Mouse (Mus musculus) stomach, postnatal 0 days (tissue): ENCODE measurements around the gene Il27ra. TPM values are rescaled to one million over a fixed set of nuclear protein-coding genes. Genes with fewer than 3 reads are reported as not detected.
A peak's percentile ranks its signal among the peaks of the same experiment; 100 is the strongest.
"Not testable (repeated sequence)": the region's sequence is repeated elsewhere in the genome, so short reads cannot be mapped to it uniquely, and the experiment has no call there.

Experiments
- ATAC-seq: fragments of 200-750 bp; cut with Nextera tagmentation; 2 replicates; pipeline ENCODE4 v1.8.0; 2017; ENCODE audit not compliant: low FRiP score, low TSS enrichment
- DNase-seq: peaks from one replicate; pipeline ENCODE4 v3.0.0-alpha.2; 2016; ENCODE audit warnings: low spot score
- H3K27ac ChIP-seq: fragments of 300-500 bp; sonication (generic); replicated peaks from 2 replicates; pipeline ENCODE4 v1.5.1; 2014; ENCODE audit warnings: mild to moderate bottlenecking, control low read depth
- H3K27me3 ChIP-seq: fragments of 300-500 bp; sonication (generic); 2 replicates; pipeline ENCODE4 v1.6.1; 2014; ENCODE audit warnings: low read length; ENCODE audit not compliant: control insufficient read depth, insufficient read depth
- H3K36me3 ChIP-seq: fragments of 300-500 bp; sonication (generic); 2 replicates; pipeline ENCODE4 v1.6.1; 2014; ENCODE audit warnings: low read length, mixed read lengths; ENCODE audit not compliant: control insufficient read depth, insufficient read depth
- H3K4me1 ChIP-seq: fragments of 300-500 bp; sonication (generic); replicated peaks from 2 replicates; pipeline ENCODE4 v1.6.1; 2014; ENCODE audit warnings: antibody characterized with exemption; ENCODE audit not compliant: control insufficient read depth, insufficient read depth
- H3K4me2 ChIP-seq: fragments of 300-500 bp; sonication (generic); replicated peaks from 2 replicates; pipeline ENCODE4 v1.6.1; 2014; ENCODE audit warnings: low read depth, mild to moderate bottlenecking, control low read depth, moderate library complexity
- H3K4me3 ChIP-seq: fragments of 300-500 bp; sonication (generic); 2 replicates; pipeline ENCODE4 v1.5.1; 2014; ENCODE audit warnings: low read depth, low read length, control low read depth
- H3K9ac ChIP-seq: fragments of 300-500 bp; sonication (generic); 2 replicates; pipeline ENCODE4 v1.6.1; 2014; ENCODE audit warnings: mild to moderate bottlenecking, low read length, control low read depth, mixed read lengths
- H3K9me3 ChIP-seq: fragments of 300-500 bp; sonication (generic); 2 replicates; pipeline ENCODE4 v1.6.1; 2016; ENCODE audit warnings: low read length; ENCODE audit not compliant: control insufficient read depth
- CTCF ChIP-seq: IDR thresholded peaks from 2 replicates; pipeline ENCODE4 v1.5.1; 2016; ENCODE audit warnings: antibody characterized with exemption, low read depth, mild to moderate bottlenecking, moderate library complexity
- EP300 ChIP-seq: optimal IDR thresholded peaks from 2 replicates; pipeline ENCODE3; 2016; ENCODE audit warnings: antibody characterized with exemption
- WGBS: fragments of 180-500 bp; shearing (Covaris S2); extraction: QIAGEN DNeasy Blood & Tissue Kit; methylation state at CpG from one replicate; pipeline ENCODE4 v1.1.7; 2014; 5-methylcytosine and 5-hydroxymethylcytosine counted together
- polyA plus RNA-seq: library from polyadenylated mRNA; unstranded; fragments of >200 nt; fragmentation: Nextera tagmentation; extraction: Ambion mirVana; gene quantifications from 2 replicates; pipeline ENCODE4 v1.2.1, GENCODE M21; 2015

The Il27ra gene
- polyA plus RNA-seq, 1 experiment from 2014 or later: 0.40 TPM

- no peak overlapping the region for H3K4me2 ChIP-seq
- H3K4me1 ChIP-seq: peaks cover 16% of the 10 kb centered on the region
- no peak overlapping the region for H3K9ac ChIP-seq
- peaks cover 15% of the 10 kb centered on the region; the same call in 1 of the 2 replicates for H3K27me3 ChIP-seq
- H3K9me3 ChIP-seq: no peaks in the 10 kb centered on the region
- 40% methylated on average over 7 of the region's 7 CpGs for WGBS
- no peaks in the 10 kb centered on the region for H3K36me3 ChIP-seq
- ATAC-seq (no peak), DNase-seq (peak; percentile 34)
- H3K27ac ChIP-seq: no peak overlapping the region
- no peak for TF ChIP-seq EP300
- TF ChIP-seq CTCF: peak; percentile 61
- H3K4me3 ChIP-seq: no peak overlapping the region
These were observed 34.0 kb downstream of the Il27ra start for GRCm38 (mm10) chr8:84008362-84008761.

DNA sequence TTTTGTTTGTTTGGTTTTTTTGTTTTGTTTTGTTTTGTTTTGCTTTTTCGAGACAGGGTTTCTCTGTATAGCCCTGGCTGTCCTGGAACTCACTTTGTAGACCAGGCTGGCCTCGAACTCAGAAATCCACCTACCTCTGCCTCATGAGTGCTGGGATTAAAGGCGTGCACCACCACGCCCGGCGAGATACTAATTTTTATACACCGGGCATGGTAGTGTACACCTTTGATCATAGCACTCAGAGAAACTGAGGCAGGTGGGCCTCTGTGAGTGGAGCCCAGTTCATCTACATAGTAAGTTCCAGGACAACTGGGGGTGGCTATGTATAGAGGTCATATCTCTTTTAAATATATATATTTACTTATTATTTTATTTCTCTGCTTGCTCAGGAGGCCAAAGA, 36.9 kb downstream of the Il27ra start:
- H3K4me2 ChIP-seq, H3K27me3 ChIP-seq, H3K27ac ChIP-seq, H3K9me3 ChIP-seq, H3K4me1 ChIP-seq, DNase-seq, H3K36me3 ChIP-seq, ATAC-seq, H3K4me3 ChIP-seq, H3K9ac ChIP-seq: not testable (repeated sequence)
- 89% methylated on average over 7 of the region's 7 CpGs for WGBS

GRCm38 (mm10) chr8:84004533-84005201, 37.7 kb downstream of the Il27ra start:
- Histone ChIP-seq H3K27me3 (no peaks in the 10 kb centered on the region), H3K4me3 (peak overlapping the region; percentile 54), H3K9me3 (no peaks in the 10 kb centered on the region), H3K27ac (peak overlapping the region; percentile 81), H3K9ac (peak overlapping the region; percentile 73), H3K36me3 (0 out of 2 replicates have a peak, but pooled peaks cover 3% of the 10 kb centered on the region), H3K4me2 (peak overlapping the region; percentile 77), H3K4me1 (peaks cover 4% of the 10 kb centered on the region)
- ATAC-seq (peak; percentile 87), DNase-seq (peak; percentile 90)
- TF ChIP-seq EP300 (peak; percentile 34), CTCF (no peak; the same call in 1 of the 2 replicates)
- WGBS: under 1% methylated on average over 30 of the region's 30 CpGs

DNA sequence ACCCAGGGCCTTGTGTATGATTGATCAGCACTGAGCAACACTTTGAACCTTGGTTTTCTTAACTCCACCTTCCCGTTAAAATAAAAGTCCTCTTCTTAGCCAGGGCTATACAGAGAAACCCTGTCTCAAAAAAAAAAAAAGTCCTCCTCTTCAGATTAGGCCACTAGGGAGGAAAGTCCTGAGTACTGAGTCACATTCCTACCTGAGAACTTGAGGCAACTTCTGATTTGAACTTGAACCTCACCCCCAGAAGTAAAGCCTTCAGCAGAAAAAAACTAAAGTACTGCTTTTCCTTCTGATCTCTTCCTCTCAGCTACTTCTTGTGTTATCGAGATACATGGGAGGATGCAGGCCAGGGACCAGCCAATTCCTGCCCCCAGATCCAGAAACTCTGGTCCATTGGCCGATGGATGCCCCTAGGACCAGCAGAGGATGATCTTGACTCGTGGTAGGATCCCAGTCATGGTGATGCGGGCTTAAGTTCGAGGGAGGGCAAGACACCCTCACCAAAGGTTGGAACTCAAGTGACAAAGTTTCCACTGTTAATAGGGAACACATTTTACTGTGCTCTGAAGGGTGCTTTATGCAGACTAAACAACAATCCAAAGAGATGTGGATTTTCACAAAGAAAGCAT, 38.7 kb downstream of the Il27ra start:
- WGBS: 74% methylated on average over 6 of the region's 6 CpGs
- Histone ChIP-seq H3K27me3 (no peaks in the 10 kb centered on the region), H3K4me2 (peak overlapping the region; percentile 77), H3K9ac (no peak overlapping the region), H3K4me3 (peak overlapping the region; percentile 54; the same call in 1 of the 2 replicates), H3K4me1 (peaks cover 12% of the 10 kb centered on the region), H3K36me3 (0 out of 2 replicates have a peak, but pooled peaks cover 3% of the 10 kb centered on the region), H3K9me3 (no peaks in the 10 kb centered on the region), H3K27ac (no peak overlapping the region)
- TF ChIP-seq CTCF (no peak), EP300 (no peak)
- no peak for DNase-seq
- no peak for ATAC-seq

DNA sequence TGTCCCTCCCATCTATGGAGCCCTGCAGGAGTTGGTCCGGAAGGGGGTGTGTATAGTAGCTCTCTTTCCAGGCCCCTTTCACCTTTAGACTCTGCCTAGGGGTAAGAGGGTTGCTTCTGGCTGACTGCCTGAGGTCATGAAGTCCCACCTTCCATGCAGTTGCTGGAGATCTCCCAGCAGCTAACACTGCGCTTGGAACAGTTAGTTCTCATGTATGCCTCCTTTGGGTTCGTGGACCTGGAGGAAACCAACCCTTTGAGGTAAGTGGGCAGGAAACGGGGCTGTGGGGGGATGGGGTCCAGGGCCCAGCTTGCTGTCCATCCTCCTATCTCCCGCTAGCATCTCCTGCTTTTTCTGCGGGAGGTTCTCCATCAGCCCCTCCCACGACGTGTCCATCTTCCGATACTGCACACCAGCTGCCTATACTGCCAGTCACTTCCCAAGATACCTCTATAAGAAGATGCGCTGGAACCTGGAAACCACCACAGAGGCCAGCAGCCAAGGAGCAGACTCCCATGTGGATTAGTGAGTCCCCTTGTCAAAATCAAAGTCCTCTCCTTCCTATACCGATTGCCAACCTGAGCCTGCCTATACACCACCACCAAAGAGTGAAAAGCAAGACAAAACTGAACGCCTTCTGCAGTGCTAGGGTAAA, 39.3 kb downstream of the Il27ra start:
- no peaks in the 10 kb centered on the region for H3K9me3 ChIP-seq
- H3K27ac ChIP-seq: no peak overlapping the region
- H3K9ac ChIP-seq: no peak overlapping the region
- 0 out of 2 replicates have a peak, but pooled peaks cover 3% of the 10 kb centered on the region for H3K36me3 ChIP-seq
- H3K27me3 ChIP-seq: no peaks in the 10 kb centered on the region
- TF ChIP-seq CTCF: no peak
- TF ChIP-seq EP300: no peak
- H3K4me2 ChIP-seq: no peak overlapping the region
- H3K4me1 ChIP-seq: peaks cover 13% of the 10 kb centered on the region
- 76% methylated on average over 12 of the region's 12 CpGs for WGBS
- ATAC-seq (no peak), DNase-seq (no peak)
- H3K4me3 ChIP-seq: no peak overlapping the region
